Mouse (Mus musculus) frontal cortex, adult 2 months (tissue): ENCODE data around the gene Tomm22. TPM values are rescaled to one million over a fixed set of nuclear protein-coding genes. Genes with fewer than 3 reads are reported as not detected.

Source experiments
- DNase-seq, 2 experiments: peaks; one replicate each; pipeline ENCODE4 v3.0.0; 2022; ENCODE audit warnings: low spot score in 1 of 2; ENCODE audit errors: extremely low spot score in 1 of 2
- polyA plus RNA-seq: library from polyadenylated mRNA; depleted of rRNA; stranded (reverse); fragments of >200 nt; gene quantifications from 2 replicates; pipeline ENCODE4 v1.2.3, GENCODE M21; 2012

The Tomm22 gene
- polyA plus RNA-seq, 1 experiment, result 97.1 TPM

GRCm38 (mm10) chr15:79685141-79685641 lies 14.5 kb downstream of the Tomm22 start:
- DNase-seq, result no peak

GRCm38 (mm10) chr15:79686046-79686869 lies 15.6 kb downstream of the Tomm22 start:
- DNase-seq, result no peak

- no peak for DNase-seq
These were observed 16.5 kb downstream of the Tomm22 start for GRCm38 (mm10) chr15:79687175-79687574.

- DNase-seq, result peak; percentile 85 to 97
These were observed 17.1 kb downstream of the Tomm22 start, which contains the start of gene Josd1 for GRCm38 (mm10) chr15:79687646-79688267. Josd1 (minus strand) TSS chr15:79687919.

- DNase-seq, result no peak
These were observed 17.8 kb downstream of the Tomm22 start for GRCm38 (mm10) chr15:79688268-79688956.

- no peak for DNase-seq
These were observed 19.2 kb downstream of the Tomm22 start for GRCm38 (mm10) chr15:79689662-79690425.

GRCm38 (mm10) chr15:79690426-79691022 lies 19.9 kb downstream of the Tomm22 start, which contains the start of gene Gtpbp1:
Gtpbp1 (plus strand) TSS chr15:79690845.
- peak; percentile 99 to 100 for DNase-seq

- no peak for DNase-seq
These were observed 20.4 kb downstream of the Tomm22 start for GRCm38 (mm10) chr15:79691023-79691508.

GRCm38 (mm10) chr15:79692334-79692733 lies 21.7 kb downstream of the Tomm22 start:
- no peak for DNase-seq

- no peak for DNase-seq
These were observed 23.1 kb downstream of the Tomm22 start for GRCm38 (mm10) chr15:79693740-79694139.

- no peak for DNase-seq
These were observed 23.9 kb downstream of the Tomm22 start for GRCm38 (mm10) chr15:79694512-79694911.

GRCm38 (mm10) chr15:79695516-79695915 lies 24.9 kb downstream of the Tomm22 start:
- DNase-seq, result no peak

- no peak for DNase-seq
These were observed 25.8 kb downstream of the Tomm22 start for GRCm38 (mm10) chr15:79696508-79696907.

- no peak for DNase-seq
These were observed 26.4 kb downstream of the Tomm22 start for GRCm38 (mm10) chr15:79697011-79697410.

GRCm38 (mm10) chr15:79697558-79698187 lies 27.0 kb downstream of the Tomm22 start:
- DNase-seq, result no peak

- DNase-seq, result no peak
These were observed 36.0 kb downstream of the Tomm22 start for GRCm38 (mm10) chr15:79706603-79707214.

GRCm38 (mm10) chr15:79708229-79708822 lies 37.7 kb downstream of the Tomm22 start:
- DNase-seq, result no peak

- DNase-seq, result no peak
These were observed 45.0 kb downstream of the Tomm22 start for GRCm38 (mm10) chr15:79715646-79716045.
